Mouse (Mus musculus): ENCODE measurements around the gene Gm28047.
A peak's percentile ranks its signal among the peaks of the same experiment; 100 is the strongest.
"Not testable (repeated sequence)": the region's sequence is repeated elsewhere in the genome, so short reads cannot be mapped to it uniquely, and the experiment has no call there.

Gene Gm28047

GRCm38 (mm10) chr15:102624970-102625686, at the start of gene Gm28047, which contains the start of gene Atf7:
Gm28047 (minus strand) TSS chr15:102625067.
Atf7 (minus strand) TSS chr15:102625464.
- peak; percentile 99 for DNase-seq

- no peak for DNase-seq
Measured at GRCm38 (mm10) chr15:102673548-102673947, 48.7 kb upstream of the Gm28047 start.

GRCm38 (mm10) chr15:102672215-102673071, 47.6 kb upstream of the Gm28047 start, which contains the start of gene Atp5g2:
Atp5g2 (minus strand) TSS chr15:102672352.
- peak; percentile 31 for DNase-seq

- DNase-seq: peak; percentile 76
Measured at GRCm38 (mm10) chr15:102671721-102672214, 46.9 kb upstream of the Gm28047 start.

DNA sequence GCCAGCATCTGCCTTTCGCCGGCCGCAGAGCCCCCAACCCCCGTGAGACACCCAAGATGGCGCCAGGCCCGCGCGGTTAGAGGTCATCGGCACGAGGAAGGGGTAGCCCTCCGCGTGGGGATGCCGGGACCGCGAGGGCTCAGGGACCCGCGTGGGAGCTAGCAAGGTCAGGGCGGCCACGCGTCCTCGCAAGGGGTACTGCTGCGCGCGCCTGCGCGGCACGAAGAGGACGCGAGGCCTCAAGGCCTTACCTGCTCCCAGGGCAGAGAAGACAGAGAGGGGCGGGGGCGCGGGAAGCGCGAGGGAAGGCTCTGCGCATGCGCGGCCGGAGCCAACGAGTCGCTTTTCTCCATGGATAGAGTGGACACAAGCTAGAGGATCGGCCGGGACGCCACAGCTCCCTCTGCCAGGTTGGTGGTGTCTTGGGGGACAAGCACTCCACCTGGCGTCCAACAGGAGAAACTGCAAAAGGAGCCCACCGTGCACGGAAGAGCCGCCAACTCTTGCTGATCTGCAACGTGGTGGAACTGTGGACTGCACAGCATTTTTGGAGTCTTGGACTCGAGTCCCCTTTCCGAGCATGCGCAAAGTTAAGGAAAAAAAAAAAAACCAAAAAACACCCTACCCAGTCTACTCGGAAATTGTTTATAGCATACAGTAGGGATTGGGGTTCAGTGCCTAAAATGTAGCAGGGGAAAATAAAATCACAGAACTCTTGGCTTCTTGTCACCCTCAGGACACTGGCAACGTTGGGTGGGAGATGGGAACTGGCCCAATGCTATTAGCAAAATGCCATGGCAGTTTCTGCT, 46.1 kb upstream of the Gm28047 start:
- DNase-seq: peak; percentile 98

GRCm38 (mm10) chr15:102670281-102670680, 45.4 kb upstream of the Gm28047 start:
- peak; percentile 28 for DNase-seq

GRCm38 (mm10) chr15:102669571-102669970, 44.7 kb upstream of the Gm28047 start:
- DNase-seq: no peak

GRCm38 (mm10) chr15:102665494-102665893, 40.6 kb upstream of the Gm28047 start:
- DNase-seq: peak; percentile 82

GRCm38 (mm10) chr15:102663825-102664224, 39.0 kb upstream of the Gm28047 start:
- DNase-seq: no peak

- not testable (repeated sequence) for DNase-seq
Measured at GRCm38 (mm10) chr15:102662601-102663000, 37.7 kb upstream of the Gm28047 start.

DNA sequence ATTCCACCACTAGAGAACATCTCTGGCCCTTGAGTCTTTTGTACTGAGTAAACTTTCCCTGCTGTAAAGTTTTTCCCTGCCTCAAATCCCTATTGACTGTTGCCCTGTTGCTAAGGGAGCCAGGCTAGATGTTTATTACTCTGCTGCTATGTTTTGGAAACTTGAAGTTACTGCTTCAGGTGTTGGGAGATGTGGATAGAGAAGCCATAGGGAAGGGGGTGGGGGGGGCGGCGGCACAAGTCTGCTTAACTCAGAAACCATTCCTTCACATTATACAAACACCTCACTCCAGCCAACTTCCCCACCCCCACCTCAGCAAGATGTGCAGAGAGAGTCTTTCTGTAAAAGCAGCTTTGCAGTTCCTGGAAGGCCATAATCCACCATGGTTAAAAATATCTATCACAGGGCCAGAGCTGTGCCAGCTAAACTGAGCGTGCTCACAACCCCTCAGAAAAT, 33.1 kb upstream of the Gm28047 start:
- DNase-seq: no peak

DNA sequence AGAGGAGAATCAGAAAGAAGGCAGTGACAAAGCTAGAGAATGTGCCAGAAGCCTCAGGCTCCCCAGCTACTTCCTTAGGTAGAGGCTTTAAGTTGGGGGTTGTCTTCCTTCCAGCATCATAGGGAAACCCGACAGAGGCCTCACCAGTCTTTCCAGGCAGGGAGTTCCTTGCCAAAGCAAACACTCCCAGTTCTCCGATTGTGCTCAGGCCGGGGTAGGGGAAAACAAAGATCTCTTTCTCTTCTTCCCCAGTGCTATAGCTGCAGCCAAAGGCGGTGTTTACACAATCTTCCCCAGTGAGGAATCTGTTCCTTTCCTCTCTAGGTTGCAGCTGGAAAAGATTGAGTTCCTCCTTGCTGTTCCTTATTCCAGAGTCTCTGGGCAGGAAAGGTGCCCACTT, 31.8 kb upstream of the Gm28047 start:
- DNase-seq: no peak

DNA sequence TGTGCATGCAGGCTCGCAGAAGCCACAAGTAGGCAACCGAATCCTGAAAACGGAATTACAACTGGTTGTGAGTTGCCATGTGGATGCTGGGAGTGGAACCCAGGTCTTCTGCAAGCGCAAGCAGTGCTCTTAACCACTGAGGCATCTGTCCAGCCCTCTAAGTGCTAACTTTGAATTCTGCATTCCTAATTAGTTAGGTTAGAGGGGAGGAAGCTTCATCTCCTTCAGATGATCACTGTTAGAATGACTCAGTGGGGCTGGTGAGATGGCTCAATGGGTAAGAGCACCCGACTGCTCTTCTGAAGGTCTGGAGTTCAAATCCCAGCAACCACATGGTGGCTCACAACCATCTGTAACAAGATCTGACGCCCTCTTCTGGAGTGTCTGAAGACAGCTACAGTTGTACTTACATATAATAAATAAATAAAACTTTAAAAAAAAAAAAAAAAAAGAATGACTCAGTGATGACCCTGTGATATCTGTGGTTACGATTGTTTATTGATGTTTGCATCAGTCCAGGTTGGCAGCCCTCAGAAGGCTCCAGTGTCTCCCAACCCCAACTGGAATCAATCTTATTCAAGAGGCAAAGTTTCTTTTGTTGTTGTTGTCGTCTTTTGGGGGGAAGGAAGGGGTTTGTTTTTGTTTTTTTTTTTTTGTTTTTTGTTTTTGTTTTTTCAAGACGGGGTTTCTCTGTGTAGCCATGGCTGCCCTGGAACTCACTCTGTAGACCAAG, 27.2 kb upstream of the Gm28047 start:
- DNase-seq: not testable (repeated sequence)

GRCm38 (mm10) chr15:102651107-102651506, 26.2 kb upstream of the Gm28047 start:
- no peak for DNase-seq

- DNase-seq: no peak
Measured at GRCm38 (mm10) chr15:102635817-102636216, 10.9 kb upstream of the Gm28047 start.

GRCm38 (mm10) chr15:102634684-102635083, 9.8 kb upstream of the Gm28047 start:
- DNase-seq: no peak

- peak; percentile 75 for DNase-seq
Measured at GRCm38 (mm10) chr15:102625687-102626055, 804 bp upstream of the Gm28047 start.

DNA sequence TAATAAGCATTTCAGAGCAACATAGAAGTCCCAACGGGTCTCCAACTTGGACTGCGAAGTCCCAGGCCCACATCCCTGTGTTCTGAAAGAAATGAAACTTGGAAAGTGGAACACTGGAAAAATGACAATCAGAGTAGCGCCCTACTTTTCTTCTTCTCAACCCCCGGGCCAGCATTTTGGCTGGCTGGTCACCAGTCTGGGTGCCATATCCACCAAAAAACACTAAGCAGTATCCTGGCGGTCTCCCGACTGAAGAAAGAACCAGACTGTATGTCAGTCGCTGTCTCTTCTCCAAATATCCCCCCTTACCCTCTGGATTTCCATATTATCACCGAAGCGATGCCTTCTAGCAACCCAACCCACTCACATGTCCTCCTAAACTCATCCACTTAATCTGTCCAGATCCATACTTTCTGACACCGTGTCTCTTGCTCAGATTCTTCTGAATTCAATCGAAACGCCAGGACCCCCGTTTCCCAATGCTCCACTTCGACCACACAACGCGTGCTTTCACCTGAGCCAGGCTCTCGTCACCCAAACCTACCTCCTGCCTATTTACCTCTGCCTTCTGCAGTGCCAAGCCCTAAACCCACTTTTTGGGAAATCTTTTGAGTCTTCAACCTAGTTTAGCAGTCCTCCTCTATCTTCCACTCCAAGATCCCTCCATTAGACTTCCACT, 437 bp downstream of the Gm28047 start:
- no peak for DNase-seq

DNA sequence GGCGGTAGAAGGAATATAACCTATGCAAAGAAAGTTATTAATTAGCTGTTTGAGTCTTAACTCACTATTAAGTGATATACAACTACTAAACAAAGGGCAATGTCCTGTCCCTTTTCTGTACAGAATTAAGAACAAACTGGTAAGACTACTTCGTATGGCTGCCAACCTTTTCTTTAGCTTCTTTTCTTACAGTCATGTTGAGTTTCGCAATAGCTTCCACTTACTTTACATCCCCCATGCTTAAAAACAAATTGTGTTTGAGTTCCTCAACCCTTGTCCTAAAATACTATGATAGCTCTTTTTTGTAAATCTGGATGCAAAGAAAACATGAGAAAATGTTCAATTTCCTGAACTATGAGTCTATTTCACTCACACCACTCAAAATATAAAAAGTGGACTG, 1.7 kb downstream of the Gm28047 start:
- DNase-seq: no peak

- DNase-seq: no peak
Measured at GRCm38 (mm10) chr15:102622536-102622935, 2.3 kb downstream of the Gm28047 start.

- DNase-seq: no peak
Measured at GRCm38 (mm10) chr15:102620765-102621164, 4.1 kb downstream of the Gm28047 start.

Data from thymus, postnatal 4 days (tissue).